Mouse (Mus musculus) granulocyte monocyte progenitor cell, adult 5-6 weeks (primary cell): Measurements from ENCODE around the gene Pkp1. TPM values are rescaled to one million over a fixed set of nuclear protein-coding genes. Genes with fewer than 3 reads are reported as not detected.

Experiments
- ATAC-seq: replicated peaks from 2 replicates; pipeline ENCODE4 v1.8.0; 2016; ENCODE audit warnings: mild to moderate bottlenecking, moderate TSS enrichment, inconsistent platforms; ENCODE audit not compliant: poor library complexity, severe bottlenecking
- total RNA-seq, 2 experiments: library from RNA; stranded (forward) in 1 of 2; stranded (reverse) in 1 of 2; fragments of 200-712, 200-1000 nt in 1 of 2; fragments of >200 nt in 1 of 2; fragmentation: Nextera tagmentation in 1 of 2; gene quantifications; 2 replicates each; pipeline ENCODE4 v1.2.3; 2014 to 2017

Pkp1 gene
- total RNA-seq, 2 experiments from 2014 or later, result not detected

DNA sequence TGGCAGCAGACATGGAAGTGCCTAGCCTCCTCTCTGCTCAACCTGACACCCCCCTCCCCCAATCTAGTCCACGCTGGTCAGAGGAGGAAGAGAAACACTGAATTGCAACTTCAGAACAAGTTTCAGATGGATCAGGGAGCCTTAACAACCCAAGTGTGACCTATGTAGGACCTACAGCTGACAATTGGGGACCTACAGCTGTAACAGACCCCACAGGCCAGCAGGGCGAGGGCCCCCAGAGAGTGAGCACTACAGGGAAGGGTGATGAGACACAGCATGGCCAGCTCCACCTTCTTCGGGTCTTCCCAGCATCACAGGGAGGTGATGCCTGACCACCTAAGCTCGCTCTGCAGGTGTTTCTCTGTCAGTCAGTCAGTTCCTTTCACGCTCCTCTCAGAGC is 57.9 kb downstream of the Pkp1 start:
- ATAC-seq, result no peak

DNA sequence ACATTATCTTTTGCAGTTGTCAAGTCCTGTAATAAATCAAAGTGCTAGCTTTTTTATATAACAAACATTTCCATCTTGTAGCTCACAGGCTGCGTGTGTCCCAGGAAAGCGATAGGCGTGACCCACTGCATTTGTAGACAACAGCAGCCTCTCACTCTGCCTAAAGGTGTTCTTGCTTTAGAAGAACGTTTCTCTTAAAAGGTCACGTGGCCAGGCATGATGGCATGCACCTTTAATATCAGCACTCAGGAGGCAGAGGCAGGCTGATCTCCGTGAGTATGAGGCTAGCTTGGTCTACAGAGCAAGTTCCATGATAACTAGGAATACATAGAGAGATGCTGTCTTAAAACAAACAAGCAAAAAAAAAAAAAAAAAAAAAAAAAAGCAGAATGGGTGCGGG is 60.5 kb downstream of the Pkp1 start:
- no peak for ATAC-seq

GRCm38 (mm10) chr1:135857137-135857775 is 61.8 kb downstream of the Pkp1 start:
- ATAC-seq, result no peak

DNA sequence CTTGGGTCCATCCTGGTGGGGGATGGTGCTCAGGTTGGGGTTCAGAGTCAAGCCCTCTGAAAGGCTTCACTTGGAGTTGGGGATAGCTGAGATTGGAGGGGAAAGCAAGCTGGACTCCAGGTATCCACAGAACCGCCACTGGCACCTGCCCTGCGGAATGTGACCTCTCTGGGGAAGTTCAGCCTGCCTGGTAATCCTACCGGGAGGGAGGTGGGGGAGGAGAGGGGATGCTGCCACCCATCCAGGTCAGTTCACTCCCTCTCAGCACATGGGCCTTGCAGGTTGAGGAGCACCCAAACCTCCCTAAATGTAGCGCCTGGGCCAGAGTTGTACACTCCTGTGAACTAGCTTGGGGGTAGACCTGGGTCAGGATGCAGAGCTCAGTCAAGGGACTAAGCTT is 62.9 kb downstream of the Pkp1 start:
- no peak for ATAC-seq

- no peak for ATAC-seq
These were observed 63.7 kb downstream of the Pkp1 start for GRCm38 (mm10) chr1:135855344-135855687.

DNA sequence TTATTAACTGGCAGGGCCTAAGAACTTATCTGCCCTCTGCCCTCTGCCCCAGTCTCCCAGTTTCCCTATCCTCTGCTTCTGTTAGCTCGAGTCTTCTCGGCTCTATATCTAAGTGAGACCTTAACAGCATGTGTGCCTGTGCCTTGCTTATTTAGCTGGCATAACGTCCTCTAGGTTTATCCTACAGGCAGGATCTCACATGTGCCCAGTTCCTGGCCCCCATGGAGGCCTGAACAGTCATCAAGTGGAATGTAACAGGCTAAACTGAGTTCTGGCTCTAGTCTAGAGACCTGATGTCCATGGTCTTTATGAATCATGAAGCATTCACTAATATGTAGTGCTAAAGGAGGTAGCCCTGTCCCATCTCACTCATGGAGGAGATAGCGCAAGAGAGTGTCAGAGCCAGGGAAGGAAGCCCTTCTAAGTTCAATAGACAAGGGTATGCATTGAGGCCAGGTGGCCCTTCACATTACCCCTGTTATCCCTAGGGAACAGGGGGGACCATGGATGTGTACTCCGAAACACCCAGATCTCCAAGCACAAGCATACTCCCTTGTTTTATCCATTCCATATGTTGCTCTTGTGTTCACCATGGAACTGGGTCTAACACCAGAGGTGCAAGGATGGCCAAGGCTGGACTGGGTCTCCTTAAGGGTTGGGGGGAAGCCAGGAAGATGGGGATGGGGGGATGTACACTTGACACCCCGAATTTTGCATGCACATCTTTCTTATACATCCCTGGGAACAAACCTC is 64.2 kb downstream of the Pkp1 start:
- ATAC-seq, result no peak

DNA sequence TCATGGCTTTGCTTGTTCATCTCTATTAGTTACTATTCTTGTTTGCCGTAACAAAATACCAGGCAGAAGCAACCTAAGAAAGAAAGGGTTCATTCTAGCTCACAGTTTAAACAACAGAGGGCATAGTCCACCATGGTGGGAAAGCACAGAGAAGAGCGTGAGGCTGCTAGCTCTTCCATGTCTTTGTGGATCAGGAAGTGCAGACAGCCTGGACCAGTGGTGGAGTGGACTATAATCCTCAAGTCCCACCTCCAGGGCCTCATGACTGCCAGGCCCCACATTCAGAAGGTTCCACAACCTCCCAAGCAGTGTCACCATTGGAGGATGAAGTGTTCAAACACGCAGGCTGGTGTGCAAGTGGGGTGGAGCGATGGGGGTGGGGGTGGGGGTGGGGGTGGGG is 65.8 kb downstream of the Pkp1 start:
- ATAC-seq, result no peak

DNA sequence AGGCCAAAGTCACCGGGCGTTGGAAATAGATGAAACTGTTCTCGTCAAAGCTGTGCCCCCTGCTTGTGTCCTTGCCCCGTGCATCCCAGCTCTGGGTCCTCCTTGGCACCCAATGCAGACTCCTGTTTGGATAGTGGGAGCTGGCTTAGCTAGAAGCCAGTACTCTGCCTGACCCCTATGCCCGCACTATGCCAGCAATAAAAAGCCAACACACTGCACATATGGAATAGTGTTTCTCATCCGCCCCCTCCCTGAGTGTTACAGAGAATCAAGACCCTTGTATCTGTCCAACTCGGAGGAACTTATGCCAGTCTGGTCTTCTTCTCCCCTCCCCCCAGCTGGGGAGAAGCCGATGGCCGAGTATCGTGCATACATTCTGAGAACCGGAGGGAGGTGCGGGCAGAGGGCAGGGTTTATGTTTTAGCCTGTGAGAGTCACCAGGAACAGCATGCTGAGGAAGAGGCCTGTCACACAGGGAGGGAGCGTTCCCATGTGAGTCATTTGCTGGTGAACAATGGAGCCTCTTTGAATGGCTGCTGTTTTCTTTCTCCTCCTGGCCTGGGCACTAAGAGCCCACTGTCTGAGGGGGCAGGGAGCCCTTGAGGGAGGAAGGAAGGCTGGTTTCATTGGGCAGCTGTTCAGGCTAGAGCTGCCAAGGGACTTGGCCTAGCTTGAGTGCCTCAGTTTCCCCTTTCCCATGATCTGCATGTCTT is 66.8 kb downstream of the Pkp1 start:
- ATAC-seq, result no peak

- ATAC-seq, result peak; percentile 56; the same call in 1 of the 2 replicates
These were observed 68.1 kb downstream of the Pkp1 start for GRCm38 (mm10) chr1:135850722-135851512.

GRCm38 (mm10) chr1:135847611-135848351 is 71.2 kb downstream of the Pkp1 start:
- ATAC-seq, result no peak

DNA sequence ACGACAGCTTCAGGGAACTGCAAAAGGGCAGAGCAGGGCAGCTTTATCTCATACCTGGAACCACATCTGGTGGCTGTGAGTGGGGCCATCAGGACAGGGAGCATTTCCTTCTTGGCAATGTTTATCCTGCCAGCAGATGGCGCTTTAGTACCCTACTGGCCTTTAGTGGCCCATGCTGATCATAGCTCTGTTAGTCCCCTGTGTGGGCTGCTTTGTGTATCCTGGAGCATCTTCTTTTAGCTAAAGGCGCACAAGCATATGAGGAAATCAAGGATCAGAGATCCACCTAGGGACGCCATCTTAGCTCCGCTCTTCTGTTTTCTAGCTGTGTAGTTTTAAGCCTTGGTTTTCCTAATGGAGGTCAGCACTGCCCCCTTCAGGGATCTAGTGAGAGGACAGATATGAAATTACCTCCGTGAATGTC is 71.9 kb downstream of the Pkp1 start:
- ATAC-seq, result peak; percentile 57

- no peak for ATAC-seq
These were observed 72.4 kb downstream of the Pkp1 start for GRCm38 (mm10) chr1:135846632-135847031.

- ATAC-seq, result no peak
These were observed 74.5 kb downstream of the Pkp1 start for GRCm38 (mm10) chr1:135844481-135844880.

- no peak for ATAC-seq
These were observed 75.3 kb downstream of the Pkp1 start for GRCm38 (mm10) chr1:135843519-135844262.

GRCm38 (mm10) chr1:135840675-135841395 is 78.2 kb downstream of the Pkp1 start:
- ATAC-seq, result no peak

GRCm38 (mm10) chr1:135839065-135839464 is 79.9 kb downstream of the Pkp1 start:
- ATAC-seq, result no peak

- ATAC-seq, result no peak
These were observed 80.4 kb downstream of the Pkp1 start for GRCm38 (mm10) chr1:135838626-135839025.

DNA sequence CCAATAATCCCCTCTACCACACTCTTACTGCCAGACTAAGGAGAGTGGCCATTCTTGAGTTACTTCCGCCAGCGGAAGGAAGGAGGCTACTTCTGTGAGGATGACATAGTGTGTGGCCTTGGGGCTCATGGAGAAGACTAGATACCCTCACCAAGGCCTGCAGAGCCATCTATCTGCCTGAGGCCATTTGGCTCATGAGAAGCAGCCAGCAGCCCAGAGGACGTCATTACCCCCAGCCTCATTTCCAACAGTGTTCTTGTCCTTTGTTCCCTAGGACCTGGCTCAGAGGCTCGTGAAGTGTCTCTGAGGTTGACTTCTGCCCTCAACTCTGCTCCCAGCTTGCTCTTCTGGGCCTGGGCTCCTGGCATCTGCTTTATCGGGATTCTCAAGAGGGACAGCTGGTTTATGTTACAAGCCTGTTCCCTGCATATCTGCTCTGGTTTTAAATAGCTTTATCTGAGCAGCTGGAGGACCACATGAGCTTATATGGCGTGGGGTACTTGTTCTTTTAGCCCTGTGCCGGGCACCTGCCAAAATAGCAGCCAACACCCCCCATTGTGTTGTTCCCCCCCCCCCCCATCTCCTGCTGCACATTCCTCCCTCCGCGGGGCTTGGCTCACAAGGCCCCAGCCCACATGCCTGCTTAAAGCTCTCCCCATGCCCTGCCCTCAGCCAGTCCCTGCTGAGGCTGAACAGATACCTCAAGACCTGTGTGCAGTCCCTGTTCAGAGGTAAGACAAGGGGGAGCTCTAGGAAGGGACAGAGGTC is 83.1 kb downstream of the Pkp1 start, which contains the start of gene Tnnt2:
Gene Tnnt2 (plus strand): TSS at position 639 of the 768 bp plus-strand sequence.
- no peak for ATAC-seq
